Mouse (Mus musculus) pancreas, adult 10 weeks (tissue): Measurements from ENCODE around the gene Gm7271. TPM values are rescaled to one million over a fixed set of nuclear protein-coding genes. Genes with fewer than 3 reads are reported as not detected.

Experiments used
- polyA plus RNA-seq: library from polyadenylated mRNA; stranded (reverse); fragments of 350-450 nt; fragmentation: Illumina TruSeq; extraction: RNeasy Lipid Tissue Mini Kit (QIAGEN cat#74804); gene quantifications from one replicate; pipeline ENCODE4 v1.2.3, GENCODE M21; 2015; ENCODE audit warnings: low read depth, low replicate concordance; ENCODE audit not compliant: insufficient read depth

Gm7271 gene
- polyA plus RNA-seq = not detected

DNA sequence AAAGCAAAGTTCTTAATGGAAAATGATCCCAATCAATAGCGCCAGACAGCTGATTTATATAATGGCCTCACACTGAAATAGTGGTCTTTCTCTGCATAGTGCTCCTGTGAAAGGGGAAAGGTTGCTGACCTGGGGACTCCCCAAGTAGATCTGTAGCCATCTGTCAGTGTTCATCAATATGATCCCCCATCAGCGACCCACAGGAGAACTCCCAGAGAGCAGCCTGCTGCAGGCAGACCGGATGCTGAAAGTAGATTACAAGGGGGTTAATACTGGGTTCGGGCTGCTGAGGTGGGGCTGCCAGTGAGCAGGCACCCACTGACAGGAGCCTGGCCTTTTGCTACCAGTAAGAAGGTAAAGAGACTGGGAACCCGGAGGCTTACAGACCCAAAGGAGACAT lies at the start of gene Gm7271:
TSS of gene Gm7271 (plus strand) at position 230 of the 400 bp plus-strand sequence.

DNA sequence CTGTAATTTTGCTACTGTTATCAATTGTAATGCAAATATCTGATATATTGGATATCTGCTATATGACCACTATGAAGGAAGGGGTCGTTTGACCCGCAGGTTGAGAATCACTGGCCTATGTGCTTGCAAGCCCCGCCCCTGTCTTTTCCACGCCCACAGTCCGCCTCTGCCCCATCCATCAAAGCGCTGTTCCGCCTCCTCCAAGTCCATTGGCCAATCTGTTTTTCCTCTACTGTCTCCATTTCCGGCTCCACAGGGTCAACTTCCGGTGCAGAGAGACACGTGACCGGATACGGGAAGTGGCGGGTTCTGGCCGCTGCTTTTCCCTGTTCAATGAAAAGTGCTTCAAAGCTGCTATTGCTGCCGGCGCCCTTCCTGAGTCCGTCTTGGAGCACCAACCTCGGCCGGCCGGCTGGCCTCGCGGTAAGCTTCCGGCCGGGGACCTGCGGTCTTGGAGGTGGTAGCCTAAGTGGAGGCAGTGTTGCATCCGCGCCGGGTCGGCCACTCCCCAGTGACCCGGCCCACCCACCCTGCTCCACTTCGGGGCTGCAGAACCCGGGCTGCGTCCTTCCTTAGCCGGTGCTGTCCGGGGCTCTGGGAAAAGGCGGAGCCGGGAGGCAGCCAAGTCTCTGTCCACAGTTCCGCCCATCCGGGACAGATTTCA lies 45.3 kb downstream of the Gm7271 start, which contains the start of gene Exoc1:
TSS of gene Exoc1 (plus strand) at position 272 of the 664 bp plus-strand sequence.

Other genes with a start within 250 kb of the Gm7271 start
- 7.3 TPM for gene Clock, start 179.2 kb upstream of the Gm7271 start, polyA plus RNA-seq
- not detected for gene Pdcl2, start 152.9 kb upstream of the Gm7271 start, polyA plus RNA-seq
- gene Nmu, start 120.3 kb upstream of the Gm7271 start, polyA plus RNA-seq = not detected
- 13.2 TPM for gene Exoc1, start 45.3 kb downstream of the Gm7271 start, polyA plus RNA-seq
- gene Cep135, start 104.7 kb downstream of the Gm7271 start, polyA plus RNA-seq = 1.00 TPM
- not detected for gene C530008M17Rik, start 172.5 kb downstream of the Gm7271 start, polyA plus RNA-seq